Mouse (Mus musculus): ENCODE results near the gene Fnbp1.

DNA sequence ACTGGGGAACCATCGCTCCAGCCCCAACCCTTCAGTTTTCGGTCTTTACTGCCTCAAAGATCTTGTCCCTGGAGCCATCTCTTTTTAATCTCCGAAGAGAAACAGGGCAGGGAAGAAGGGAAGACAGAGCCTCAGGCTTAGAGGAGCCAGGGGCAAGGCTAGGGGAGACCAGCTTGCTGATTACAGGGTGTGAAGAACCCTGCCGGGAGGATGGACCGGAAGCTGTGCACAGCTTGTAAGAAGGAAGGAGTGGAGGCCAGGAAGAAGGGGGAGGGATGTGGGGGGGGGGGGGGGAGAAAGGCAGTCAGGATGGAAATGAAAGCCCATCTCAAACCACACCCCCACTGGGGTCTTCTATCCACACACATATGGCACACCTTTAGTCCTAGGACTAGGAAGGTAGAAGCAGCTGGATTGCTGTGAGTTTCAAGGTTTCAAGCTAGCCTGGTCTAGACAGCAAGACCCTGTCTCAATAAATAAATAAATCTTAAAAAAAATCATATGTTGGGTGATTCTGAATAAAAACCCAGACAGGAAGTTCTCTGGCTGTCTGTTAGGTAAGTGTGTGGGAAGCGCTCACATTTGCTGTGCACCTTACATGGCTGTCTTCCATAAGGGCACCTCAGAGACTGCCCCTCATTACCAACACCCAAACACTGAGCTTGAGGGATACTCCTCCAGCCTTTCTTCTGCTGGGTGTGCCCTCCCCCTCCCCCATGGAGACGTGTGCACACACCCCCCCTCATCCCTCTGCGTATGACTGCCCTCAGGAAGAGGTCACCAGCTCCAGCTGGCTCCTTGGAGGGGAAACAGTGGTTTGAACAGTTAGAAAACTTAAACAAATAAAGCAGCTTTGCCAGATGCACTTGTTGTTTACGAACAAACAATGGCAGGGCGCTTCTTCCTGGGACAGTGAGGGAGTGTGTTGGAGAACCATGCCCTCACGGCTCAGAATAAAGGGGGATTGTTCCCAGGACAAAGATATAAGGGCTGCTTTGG is 53.8 kb downstream of the Fnbp1 start:
- no peak for TF ChIP-seq POLR2A (IDR thresholded peaks at IDR 0.05; ENCODE audit: borderline replicate concordance, extremely low read depth, insufficient read depth, insufficient read length, poor library complexity, severe bottlenecking)
- TF ChIP-seq CTCF (IDR thresholded peaks at IDR 0.05; ENCODE audit: borderline replicate concordance, extremely low read depth, insufficient read depth, insufficient read length): no peak

All from brain, embryonic 14.5 days (tissue).